Mouse (Mus musculus) C2C12 (cell line): ENCODE results near the gene Plpp2.

Experiments
- CTCF ChIP-seq: IDR thresholded peaks from one replicate; pipeline ENCODE4 v1.5.1; 2011; ENCODE audit not compliant: control insufficient read depth, insufficient read depth, insufficient read length
- MAX ChIP-seq: IDR thresholded peaks from one replicate; pipeline ENCODE4 v1.6.1; 2011; ENCODE audit warnings: mild to moderate bottlenecking, control low read depth

- TF ChIP-seq CTCF (no peak), MAX (no peak)
Observed at GRCm38 (mm10) chr10:79559716-79560115, 26.1 kb upstream of the Plpp2 start.
